In genomic region chr17:88164805-88165204, GRCm38 (mm10) we compare ENCODE assay signal across 27 mouse cellular contexts.
DNase-seq lines count a peak whose midpoint lies in the region; ATAC-seq lines count a peak whose summit lies in the region.
"Had no signal": no experiment of that assay in that cellular context is flagged by ENCODE, and none has a peak within 500 bp of the region (broad histone marks: within the 10 kb centered on the region; RNA-seq: fewer than 3 reads in every experiment).

No protein-coding gene starts in this region.

- H3K9me3 ChIP-seq in neural tube, embryonic 12.5 days = no peaks in the 10 kb centered on the region
- H3K9me3 ChIP-seq in neural tube, embryonic 15.5 days (replicated peaks) = no peaks in the 10 kb centered on the region
- H3K9me3 ChIP-seq in limb, embryonic 15.5 days = no peaks in the 10 kb centered on the region
- H3K9me3 ChIP-seq: heart, embryonic 13.5 days; kidney, embryonic 15.5 days; liver, embryonic 12.5 days; stomach, embryonic 15.5 days had no signal

- H3K4me1 ChIP-seq in neural tube, embryonic 12.5 days = no peaks in the 10 kb centered on the region
- H3K4me1 ChIP-seq in neural tube, embryonic 15.5 days = no peaks in the 10 kb centered on the region
- peaks cover 8% of the 10 kb centered on the region; the same call in 1 of the 2 replicates for H3K4me1 ChIP-seq in limb, embryonic 15.5 days
- H3K4me1 ChIP-seq: heart, embryonic 13.5 days; liver, embryonic 12.5 days; stomach, embryonic 15.5 days had no signal

- no peak overlapping the region for H3K9ac ChIP-seq in neural tube, embryonic 12.5 days
- no peak overlapping the region for H3K9ac ChIP-seq in neural tube, embryonic 15.5 days (replicated peaks)
- H3K9ac ChIP-seq in limb, embryonic 15.5 days = no peak overlapping the region
- H3K9ac ChIP-seq: forebrain, postnatal 0 days; heart, embryonic 13.5 days; kidney, embryonic 15.5 days; liver, embryonic 12.5 days; liver, postnatal 0 days; stomach, embryonic 15.5 days had no signal

- H3K27me3 ChIP-seq in neural tube, embryonic 12.5 days (replicated peaks) = no peaks in the 10 kb centered on the region
- no peaks in the 10 kb centered on the region for H3K27me3 ChIP-seq in neural tube, embryonic 15.5 days (replicated peaks)
- no peaks in the 10 kb centered on the region for H3K27me3 ChIP-seq in limb, embryonic 15.5 days
- H3K27me3 ChIP-seq: kidney, embryonic 15.5 days; liver, embryonic 12.5 days; Patski; stomach, embryonic 15.5 days had no signal

- no peaks in the 10 kb centered on the region for H3K36me3 ChIP-seq in neural tube, embryonic 12.5 days
- H3K36me3 ChIP-seq in neural tube, embryonic 15.5 days = no peaks in the 10 kb centered on the region
- H3K36me3 ChIP-seq in limb, embryonic 15.5 days = no peaks in the 10 kb centered on the region
- H3K36me3 ChIP-seq: heart, embryonic 13.5 days; kidney, embryonic 15.5 days; liver, embryonic 12.5 days; stomach, embryonic 15.5 days had no signal

- WGBS in neural tube, embryonic 12.5 days = 79% methylated on average over 4 of the region's 4 CpGs
- WGBS in neural tube, embryonic 15.5 days = 72% methylated on average over 4 of the region's 4 CpGs
- WGBS in limb, embryonic 15.5 days = 56% methylated on average over 4 of the region's 4 CpGs

- no peak overlapping the region for H3K4me3 ChIP-seq in neural tube, embryonic 12.5 days
- H3K4me3 ChIP-seq in neural tube, embryonic 15.5 days (replicated peaks) = no peak overlapping the region
- H3K4me3 ChIP-seq in limb, embryonic 15.5 days = no peak overlapping the region
- H3K4me3 ChIP-seq: erythroblast, embryonic 14.5 days; heart, embryonic 13.5 days; kidney, embryonic 15.5 days; liver, embryonic 12.5 days; stomach, embryonic 15.5 days had no signal

- no peak overlapping the region for H3K4me2 ChIP-seq in neural tube, embryonic 12.5 days (replicated peaks)
- H3K4me2 ChIP-seq in neural tube, embryonic 15.5 days = no peak overlapping the region
- no peak overlapping the region for H3K4me2 ChIP-seq in limb, embryonic 15.5 days
- H3K4me2 ChIP-seq: heart, embryonic 13.5 days; kidney, embryonic 15.5 days; liver, embryonic 12.5 days; midbrain, embryonic 11.5 days; stomach, embryonic 15.5 days had no signal

- H3K27ac ChIP-seq in neural tube, embryonic 12.5 days = no peak overlapping the region
- H3K27ac ChIP-seq in neural tube, embryonic 15.5 days (replicated peaks) = no peak overlapping the region
- H3K27ac ChIP-seq in limb, embryonic 15.5 days = peak overlapping the region; percentile 27; the same call in 1 of the 2 replicates
- H3K27ac ChIP-seq: heart, embryonic 13.5 days; kidney, embryonic 15.5 days; liver, embryonic 12.5 days; stomach, embryonic 15.5 days had no signal

- peak; percentile 9; the same call in 1 of the 2 replicates for ATAC-seq in neural tube, embryonic 12.5 days (ENCODE audit: low FRiP score, low read depth)
- ATAC-seq in neural tube, embryonic 15.5 days (ENCODE audit: low FRiP score) = no peak
- ATAC-seq in limb, embryonic 15.5 days (ENCODE audit: insufficient number of reproducible peaks, low FRiP score, low TSS enrichment, low read depth) = no peak
- ATAC-seq: forebrain, postnatal 0 days; hindbrain, embryonic 16.5 days; liver, embryonic 12.5 days; liver, postnatal 0 days; midbrain, embryonic 16.5 days; Patski had no signal

- peak; percentile 7 for DNase-seq in thymus, postnatal 0 days (ENCODE audit: low spot score)
- DNase-seq in thymus, adult 18-20 months = no peak
- DNase-seq in layer of hippocampus, postnatal 14 days (ENCODE audit: low spot score in 2 of 2) = no peak
- DNase-seq: adrenal gland, postnatal 14 days; cerebellum, adult 11-12 months; cerebellum, adult 9-11 months; forebrain, postnatal 0 days; heart, postnatal 10 days; kidney, adult 18-20 months; kidney, postnatal 4 days; layer of hippocampus, postnatal 36 days; liver, postnatal 0 days; lung, postnatal 36 days; thymus, adult 2 months; thymus, postnatal 4 days had no signal
